Mouse (Mus musculus) natural killer cell, adult 2 months (primary cell): ENCODE measurements at regions not wholly inside any gene's neighbourhood (a gene's known extent, or its start where the extent isn't known, plus 50 kb on each side); places are given as distances from the start of the nearest gene placed in this dataset.
"Not testable (repeated sequence)": the region's sequence is repeated elsewhere in the genome, so short reads cannot be mapped to it uniquely, and the experiment has no call there.

Source experiments
- DNase-seq, 2 experiments: peaks; one replicate each; pipeline ENCODE4 v3.0.0; 2022; ENCODE audit warnings: low spot score in 2 of 2

GRCm38 (mm10) chr1:166900028-166900427 is 101.2 kb upstream of the Fam78b start:
- DNase-seq: no peak

GRCm38 (mm10) chr1:166900441-166901161 is 100.6 kb upstream of the Fam78b start:
- DNase-seq: no peak

GRCm38 (mm10) chr1:166901574-166901973 is 99.6 kb upstream of the Fam78b start:
- DNase-seq: no peak

- DNase-seq: no peak
Measured at GRCm38 (mm10) chr1:166903417-166903816, 97.8 kb upstream of the Fam78b start.

- no peak for DNase-seq
Measured at GRCm38 (mm10) chr1:166908231-166908805, 92.9 kb upstream of the Fam78b start.

GRCm38 (mm10) chr1:166912195-166912594 is 89.0 kb upstream of the Fam78b start:
- DNase-seq: not testable (repeated sequence)

GRCm38 (mm10) chr1:166922911-166923712 is 78.1 kb upstream of the Fam78b start:
- DNase-seq: no peak

GRCm38 (mm10) chr1:166923713-166923975 is 77.6 kb upstream of the Fam78b start:
- DNase-seq: no peak

GRCm38 (mm10) chr1:166924126-166924525 is 77.1 kb upstream of the Fam78b start:
- no peak for DNase-seq

- no peak for DNase-seq
Measured at GRCm38 (mm10) chr1:166926078-166926477, 75.1 kb upstream of the Fam78b start.

GRCm38 (mm10) chr1:166939744-166940143 is 61.5 kb upstream of the Fam78b start:
- not testable (repeated sequence) for DNase-seq

GRCm38 (mm10) chr1:166940146-166941076 is 60.8 kb upstream of the Fam78b start:
- not testable (repeated sequence) for DNase-seq

- DNase-seq: no peak
Measured at GRCm38 (mm10) chr1:166942201-166942600, 59.0 kb upstream of the Fam78b start.

GRCm38 (mm10) chr1:166944540-166944939 is 56.7 kb upstream of the Fam78b start:
- no peak for DNase-seq

GRCm38 (mm10) chr1:166947844-166948702 is 53.1 kb upstream of the Fam78b start:
- no peak for DNase-seq
